Mouse (Mus musculus): ENCODE measurements at regions not wholly inside any gene's neighbourhood (a gene's known extent, or its start where the extent isn't known, plus 50 kb on each side); places are given as distances from the start of the nearest gene placed in this dataset.
"Not testable (repeated sequence)": the region's sequence is repeated elsewhere in the genome, so short reads cannot be mapped to it uniquely, and the experiment has no call there.

- DNase-seq (ENCODE audit: low spot score): no peak
Measured at GRCm38 (mm10) chr13:52198649-52199348, 332.3 kb downstream of the Diras2 start.

GRCm38 (mm10) chr13:52202372-52202771 is 328.7 kb downstream of the Diras2 start:
- no peak for DNase-seq (ENCODE audit: low spot score)

- no peak for DNase-seq (ENCODE audit: low spot score)
Measured at GRCm38 (mm10) chr13:52205951-52206350, 325.1 kb downstream of the Diras2 start.

GRCm38 (mm10) chr13:52216343-52216742 is 314.7 kb downstream of the Diras2 start:
- DNase-seq (ENCODE audit: low spot score): no peak

GRCm38 (mm10) chr13:52217066-52217465 is 314.0 kb downstream of the Diras2 start:
- DNase-seq (ENCODE audit: low spot score): no peak

GRCm38 (mm10) chr13:52217741-52218140 is 313.3 kb downstream of the Diras2 start:
- no peak for DNase-seq (ENCODE audit: low spot score)

GRCm38 (mm10) chr13:52222315-52223097 is 308.6 kb downstream of the Diras2 start:
- DNase-seq (ENCODE audit: low spot score): no peak

GRCm38 (mm10) chr13:52223098-52223962 is 307.7 kb downstream of the Diras2 start:
- DNase-seq (ENCODE audit: low spot score): no peak

GRCm38 (mm10) chr13:52233971-52234370 is 297.1 kb downstream of the Diras2 start:
- no peak for DNase-seq (ENCODE audit: low spot score)

- DNase-seq (ENCODE audit: low spot score): no peak
Measured at GRCm38 (mm10) chr13:52236105-52236504, 295.0 kb downstream of the Diras2 start.

GRCm38 (mm10) chr13:52239563-52239962 is 291.5 kb downstream of the Diras2 start:
- DNase-seq (ENCODE audit: low spot score): no peak

GRCm38 (mm10) chr13:52241761-52242160 is 289.3 kb downstream of the Diras2 start:
- DNase-seq (ENCODE audit: low spot score): no peak

- no peak for DNase-seq (ENCODE audit: low spot score)
Measured at GRCm38 (mm10) chr13:52249492-52249891, 281.6 kb downstream of the Diras2 start.

GRCm38 (mm10) chr13:52250371-52250770 is 280.7 kb downstream of the Diras2 start:
- DNase-seq (ENCODE audit: low spot score): no peak

GRCm38 (mm10) chr13:52252303-52252702 is 278.8 kb downstream of the Diras2 start:
- no peak for DNase-seq (ENCODE audit: low spot score)

- DNase-seq (ENCODE audit: low spot score): not testable (repeated sequence)
Measured at GRCm38 (mm10) chr13:52252726-52253125, 278.4 kb downstream of the Diras2 start.

GRCm38 (mm10) chr13:52253138-52253537 is 277.9 kb downstream of the Diras2 start:
- no peak for DNase-seq (ENCODE audit: low spot score)

- DNase-seq (ENCODE audit: low spot score): no peak
Measured at GRCm38 (mm10) chr13:52254185-52254584, 276.9 kb downstream of the Diras2 start.

GRCm38 (mm10) chr13:52255697-52256096 is 275.4 kb downstream of the Diras2 start:
- DNase-seq (ENCODE audit: low spot score): no peak

GRCm38 (mm10) chr13:52258373-52258772 is 272.7 kb downstream of the Diras2 start:
- no peak for DNase-seq (ENCODE audit: low spot score)

GRCm38 (mm10) chr13:52262949-52263550 is 268.0 kb downstream of the Diras2 start:
- no peak for DNase-seq (ENCODE audit: low spot score)

GRCm38 (mm10) chr13:52268279-52268678 is 262.8 kb downstream of the Diras2 start:
- DNase-seq (ENCODE audit: low spot score): no peak

All from left cerebral cortex, adult 11 months (tissue).